Mouse (Mus musculus): ENCODE data around the gene Cenpf. TPM values are rescaled to one million over a fixed set of nuclear protein-coding genes. Genes with fewer than 3 reads are reported as not detected.

Gene Cenpf
- total and polyA plus RNA-seq, 3 experiments: 16.5 to 28.2 (median 21.5) TPM

DNA sequence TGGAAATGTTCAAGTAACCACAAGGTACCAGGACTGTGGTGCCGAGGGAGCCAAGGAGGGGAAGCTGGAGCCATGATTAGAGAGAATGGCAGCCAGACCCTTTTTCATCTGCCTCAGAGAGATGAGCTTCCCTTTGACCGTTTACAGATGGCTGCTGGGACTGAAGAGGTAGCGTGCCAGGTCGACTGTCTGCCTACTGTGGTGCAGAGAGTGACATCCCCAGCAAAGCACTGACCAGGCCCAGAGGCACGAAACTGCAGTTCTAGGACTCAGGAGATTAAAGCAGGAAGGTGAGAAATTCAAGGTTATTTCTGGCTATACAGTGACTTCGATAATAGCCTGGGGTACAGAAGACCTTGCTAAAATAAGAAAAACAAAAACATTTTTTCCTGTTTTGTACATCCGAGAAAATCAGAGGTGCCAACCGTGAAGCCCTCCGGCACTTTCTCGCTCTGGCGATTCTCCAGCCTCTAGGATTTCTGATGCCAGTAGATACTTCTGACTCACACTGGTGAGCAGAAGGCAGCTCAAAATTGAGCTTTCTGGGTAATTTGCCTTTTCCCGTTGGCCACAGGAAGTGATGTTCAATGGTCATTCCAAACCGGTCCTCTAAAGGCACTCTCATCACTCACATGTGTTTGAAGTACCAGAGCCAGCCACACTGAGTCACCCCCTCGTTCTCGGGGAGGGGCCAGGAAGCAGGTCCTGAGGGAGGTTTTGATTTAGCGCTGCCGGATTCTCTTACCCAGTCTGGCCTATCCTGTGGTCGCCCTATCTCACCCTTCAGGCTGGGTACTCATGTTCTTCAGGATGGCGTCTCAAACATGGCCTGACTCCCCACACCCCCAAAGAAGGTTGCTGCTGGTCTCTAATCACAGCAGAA, 28.3 kb upstream of the Cenpf start:
- Histone ChIP-seq H3K27ac (ENCODE audit: insufficient read depth, low read depth) (no peak overlapping the region), H3K4me2 (ENCODE audit: insufficient read depth, low read depth, poor library complexity, severe bottlenecking) (no peak overlapping the region), H3K4me1 (ENCODE audit: control insufficient read depth in 1 of 2, insufficient read depth in 2 of 2) (peaks cover 0 to 6% of the 10 kb centered on the region in 2 experiments; a peak in 2 of 4 replicates), H3K36me3 (replicated peaks in 1 of 2; ENCODE audit: control insufficient read depth in 1 of 2, insufficient read depth in 1 of 2, low read length in 1 of 2) (no peaks in the 10 kb centered on the region), H3K9me3 (replicated peaks; ENCODE audit: low read length) (peaks cover 6% of the 10 kb centered on the region), H3K4me3 (replicated peaks in 1 of 3; ENCODE audit: low read depth in 2 of 3, low read length in 2 of 3, poor library complexity in 1 of 3) (no peak overlapping the region), H3K9ac (ENCODE audit: insufficient read depth, low read depth) (no peak overlapping the region), H3K79me2 (replicated peaks; ENCODE audit: control insufficient read depth, extremely low read depth, insufficient read depth, poor library complexity, severe bottlenecking) (no peaks in the 10 kb centered on the region), H3K27me3 (replicated peaks) (no peaks in the 10 kb centered on the region)
- dilution Hi-C loops (cut with MboI; ENCODE audit: extremely low pct_ligation_motif_present, extremely low pct_unique_long_range_greater_than_20kb, low sequenced_read_pairs) (no loop called here), in situ Hi-C loops (cut with MboI; ENCODE audit: low pct_ligation_motif_present, low pct_unique_long_range_greater_than_20kb, low sequenced_read_pairs) (no loop called here)
- no peak for TF ChIP-seq MYC (IDR thresholded peaks at IDR 0.05; ENCODE audit: low read depth, low read length)
- TF ChIP-seq ZNF384 (IDR thresholded peaks at IDR 0.05; ENCODE audit: low read depth, low read length): no peak
- no peak for TF ChIP-seq UBTF (IDR thresholded peaks at IDR 0.05; ENCODE audit: low read depth, low read length)
- no peak for TF ChIP-seq GABPA (IDR thresholded peaks at IDR 0.05; ENCODE audit: insufficient replicate concordance, low read depth, low read length)
- no peak for TF ChIP-seq TCF12 (IDR thresholded peaks at IDR 0.05; ENCODE audit: low read depth, low read length)
- TF ChIP-seq MAZ (IDR thresholded peaks at IDR 0.05; ENCODE audit: low read depth, low read length): no peak
- TF ChIP-seq KAT2A (IDR thresholded peaks at IDR 0.05; ENCODE audit: insufficient replicate concordance, low read length): no peak
- no peak for TF ChIP-seq MXI1 (IDR thresholded peaks at IDR 0.05; ENCODE audit: low read depth, low read length)
- no peak for DNase-seq (ENCODE audit: extremely low read depth)

DNA sequence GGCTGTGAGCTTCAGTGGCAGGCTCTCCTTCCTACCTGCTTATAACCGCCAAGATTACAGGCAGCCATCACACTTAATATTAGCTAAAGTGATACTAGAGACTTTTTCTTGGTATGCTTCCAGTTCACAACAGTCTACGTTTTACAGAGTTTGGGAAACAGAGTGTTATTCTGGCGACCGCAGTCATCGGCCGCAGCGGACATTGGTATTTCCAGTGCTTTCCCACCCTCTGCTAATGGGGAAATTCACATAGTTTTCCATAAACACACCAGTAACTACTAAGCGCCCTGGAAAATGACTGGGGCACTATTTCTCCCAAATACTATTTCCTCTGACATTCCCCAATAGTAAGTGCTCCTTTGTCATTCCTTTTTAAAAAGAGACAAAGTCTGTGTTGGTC, 21.1 kb upstream of the Cenpf start:
- Histone ChIP-seq H3K27ac (ENCODE audit: insufficient read depth, low read depth) (no peak overlapping the region), H3K36me3 (replicated peaks in 1 of 2; ENCODE audit: control insufficient read depth in 1 of 2, insufficient read depth in 1 of 2, low read length in 1 of 2) (no peaks in the 10 kb centered on the region), H3K4me1 (ENCODE audit: control insufficient read depth in 1 of 2, insufficient read depth in 2 of 2) (no peaks in the 10 kb centered on the region), H3K9ac (ENCODE audit: insufficient read depth, low read depth) (no peak overlapping the region), H3K27me3 (replicated peaks) (no peaks in the 10 kb centered on the region), H3K9me3 (replicated peaks; ENCODE audit: low read length) (no peaks in the 10 kb centered on the region), H3K4me3 (replicated peaks in 1 of 3; ENCODE audit: low read depth in 2 of 3, low read length in 2 of 3, poor library complexity in 1 of 3) (no peak overlapping the region), H3K4me2 (ENCODE audit: insufficient read depth, low read depth, poor library complexity, severe bottlenecking) (no peak overlapping the region), H3K79me2 (replicated peaks; ENCODE audit: control insufficient read depth, extremely low read depth, insufficient read depth, poor library complexity, severe bottlenecking) (no peaks in the 10 kb centered on the region)
- DNase-seq (ENCODE audit: extremely low read depth): no peak
- dilution Hi-C loops (cut with MboI; ENCODE audit: extremely low pct_ligation_motif_present, extremely low pct_unique_long_range_greater_than_20kb, low sequenced_read_pairs): no loop called here
- TF ChIP-seq MAX (IDR thresholded peaks at IDR 0.05; ENCODE audit: low read length): no peak
- TF ChIP-seq JUN (IDR thresholded peaks at IDR 0.05; ENCODE audit: insufficient read depth, low read depth, low read length): no peak
- TF ChIP-seq JUND (conservative IDR thresholded peaks at IDR 0.05; ENCODE audit: low read depth, low read length): no peak
- TF ChIP-seq TCF12 (IDR thresholded peaks at IDR 0.05; ENCODE audit: low read depth, low read length): no peak
- TF ChIP-seq SIN3A (IDR thresholded peaks at IDR 0.05; ENCODE audit: low read length): no peak
- no peak for TF ChIP-seq KAT2A (IDR thresholded peaks at IDR 0.05; ENCODE audit: insufficient replicate concordance, low read length)
- TF ChIP-seq TBP (conservative IDR thresholded peaks at IDR 0.05; ENCODE audit: low read depth, low read length): no peak
- TF ChIP-seq E2F4 (IDR thresholded peaks at IDR 0.05; ENCODE audit: insufficient replicate concordance, low read depth, low read length): no peak
- TF ChIP-seq NELFE (IDR thresholded peaks at IDR 0.05; ENCODE audit: low read depth, low read length): no peak
- TF ChIP-seq MAFK (IDR thresholded peaks at IDR 0.05; ENCODE audit: insufficient replicate concordance, low read length): no peak
- TF ChIP-seq IRF4 (IDR thresholded peaks at IDR 0.05; ENCODE audit: low read depth, low read length): no peak
- TF ChIP-seq UBTF (IDR thresholded peaks at IDR 0.05; ENCODE audit: low read depth, low read length): no peak
- no peak for TF ChIP-seq SMC3 (IDR thresholded peaks at IDR 0.05; ENCODE audit: low read depth, low read length)
- no peak for TF ChIP-seq EP300 (IDR thresholded peaks at IDR 0.05; ENCODE audit: low read length)
- in situ Hi-C loops (cut with MboI; ENCODE audit: low pct_ligation_motif_present, low pct_unique_long_range_greater_than_20kb, low sequenced_read_pairs): loop anchor here (5.0 to 10.0 kb wide), 2 partner anchors 173 to 266 kb away; no protein-coding TSS in a partner anchor

Measured in CH12.LX (cell line).